ENCODE assay signal across 22 mouse cellular contexts in the genomic region with DNA sequence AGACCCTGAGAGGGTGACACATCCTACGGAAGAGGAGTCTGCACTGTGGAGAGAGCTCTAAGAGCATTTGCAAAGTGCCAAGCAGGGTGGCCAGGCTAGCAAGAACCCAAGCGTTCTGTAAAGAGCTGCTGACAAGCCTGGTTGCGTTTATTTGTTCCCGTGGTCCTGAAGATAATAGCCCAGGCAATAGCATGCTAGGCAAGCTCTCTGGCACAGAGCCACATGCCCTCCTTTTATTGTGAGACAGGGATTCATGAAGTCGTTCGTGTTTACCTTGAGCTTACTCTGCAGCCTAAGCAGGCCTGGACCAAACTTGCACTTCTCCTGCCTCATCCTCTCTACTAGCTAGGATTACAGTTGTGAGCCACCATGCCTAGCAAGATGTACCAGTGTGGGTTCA.
A peak's percentile ranks its signal among the peaks of the same experiment; 100 is the strongest.
DNase-seq lines count a peak whose midpoint lies in the region; ATAC-seq and TF ChIP-seq lines count a peak whose summit lies in the region.
"Had no signal": no experiment of that assay in that cellular context is flagged by ENCODE, and none has a peak within 500 bp of the region (broad histone marks: within the 10 kb centered on the region; RNA-seq: fewer than 3 reads in every experiment).

No protein-coding gene starts in this region.

- H3K36me3 ChIP-seq in embryonic facial prominence, embryonic 14.5 days (ENCODE audit: control insufficient read depth, insufficient read depth, low read length), result no peaks in the 10 kb centered on the region
- H3K36me3 ChIP-seq in embryonic facial prominence, embryonic 10.5 days (replicated peaks), result no peaks in the 10 kb centered on the region
- H3K36me3 ChIP-seq in heart, postnatal 0 days (replicated peaks; ENCODE audit: control insufficient read depth, insufficient read depth, low read length), result no peaks in the 10 kb centered on the region
- H3K36me3 ChIP-seq in neural tube, embryonic 13.5 days, result no peaks in the 10 kb centered on the region
- H3K36me3 ChIP-seq in neural tube, embryonic 15.5 days, result no peaks in the 10 kb centered on the region
- H3K36me3 ChIP-seq: forebrain, embryonic 12.5 days; heart, embryonic 10.5 days; heart, embryonic 15.5 days; hindbrain, embryonic 12.5 days had no signal

- DNase-seq in embryonic facial prominence, embryonic 14.5 days (ENCODE audit: low spot score), result peak; percentile 63
- no peak for DNase-seq in embryonic facial prominence, embryonic 10.5 days (ENCODE audit: low spot score)
- DNase-seq in heart, postnatal 0 days (ENCODE audit: low spot score), result peak; percentile 30
- DNase-seq in heart, postnatal 25 days (ENCODE audit: low spot score), result no peak
- DNase-seq in embryo, embryonic 10.5 days (ENCODE audit: low spot score), result no peak
- DNase-seq: adrenal gland, postnatal 25 days; cerebellum, adult 11 months; cerebellum, adult 8-10 months; cerebellum, postnatal 25 days; gastrocnemius, postnatal 36 days; heart, adult 11 months; heart, postnatal 36 days; kidney, adult 11 months had no signal

- no peak overlapping the region for H3K27ac ChIP-seq in embryonic facial prominence, embryonic 14.5 days (replicated peaks; ENCODE audit: low read depth, low read length)
- no peak overlapping the region for H3K27ac ChIP-seq in embryonic facial prominence, embryonic 10.5 days (replicated peaks)
- no peak overlapping the region for H3K27ac ChIP-seq in heart, postnatal 0 days (ENCODE audit: low read depth)
- H3K27ac ChIP-seq in neural tube, embryonic 13.5 days (replicated peaks), result no peak overlapping the region; the same call in 1 of the 2 replicates
- no peak overlapping the region for H3K27ac ChIP-seq in neural tube, embryonic 15.5 days (replicated peaks)
- H3K27ac ChIP-seq: forebrain, embryonic 12.5 days; heart, embryonic 10.5 days; heart, embryonic 15.5 days; hindbrain, embryonic 12.5 days had no signal

- no peak overlapping the region for H3K4me3 ChIP-seq in embryonic facial prominence, embryonic 14.5 days (ENCODE audit: low read depth, low read length)
- H3K4me3 ChIP-seq in embryonic facial prominence, embryonic 10.5 days, result no peak overlapping the region
- H3K4me3 ChIP-seq in heart, postnatal 0 days (ENCODE audit: low read depth, low read length), result no peak overlapping the region
- H3K4me3 ChIP-seq in neural tube, embryonic 13.5 days, result no peak overlapping the region
- no peak overlapping the region for H3K4me3 ChIP-seq in neural tube, embryonic 15.5 days (replicated peaks)
- H3K4me3 ChIP-seq: forebrain, embryonic 12.5 days; heart, embryonic 10.5 days; heart, embryonic 15.5 days; hindbrain, embryonic 12.5 days had no signal

- intact Hi-C loops in heart, postnatal 25 days (cut with DNase I), result no loop called here

- no peak overlapping the region for H3K9ac ChIP-seq in embryonic facial prominence, embryonic 14.5 days (ENCODE audit: low read depth, low read length)
- H3K9ac ChIP-seq in heart, postnatal 0 days (replicated peaks; ENCODE audit: low read depth, low read length), result no peak overlapping the region
- no peak overlapping the region for H3K9ac ChIP-seq in neural tube, embryonic 13.5 days
- H3K9ac ChIP-seq in neural tube, embryonic 15.5 days (replicated peaks), result no peak overlapping the region
- H3K9ac ChIP-seq: forebrain, embryonic 12.5 days; heart, embryonic 15.5 days; hindbrain, embryonic 12.5 days had no signal

- no peak overlapping the region for H3K4me2 ChIP-seq in embryonic facial prominence, embryonic 14.5 days (ENCODE audit: low read depth, low read length)
- no peak overlapping the region for H3K4me2 ChIP-seq in heart, postnatal 0 days (ENCODE audit: low read depth, low read length)
- H3K4me2 ChIP-seq in neural tube, embryonic 13.5 days, result no peak overlapping the region
- H3K4me2 ChIP-seq in neural tube, embryonic 15.5 days, result no peak overlapping the region
- H3K4me2 ChIP-seq: forebrain, embryonic 12.5 days; heart, embryonic 15.5 days; hindbrain, embryonic 12.5 days had no signal

- 62% methylated on average over 6 of the region's 6 CpGs for WGBS in embryonic facial prominence, embryonic 14.5 days
- 74% methylated on average over 6 of the region's 6 CpGs for WGBS in embryonic facial prominence, embryonic 10.5 days
- WGBS in heart, postnatal 0 days, result 23% methylated on average over 6 of the region's 6 CpGs
- WGBS in neural tube, embryonic 13.5 days, result 30% methylated on average over 6 of the region's 6 CpGs
- 28% methylated on average over 6 of the region's 6 CpGs for WGBS in neural tube, embryonic 15.5 days

- no peaks in the 10 kb centered on the region for H3K9me3 ChIP-seq in embryonic facial prominence, embryonic 14.5 days (ENCODE audit: control insufficient read depth, low read length)
- no peaks in the 10 kb centered on the region for H3K9me3 ChIP-seq in embryonic facial prominence, embryonic 10.5 days
- H3K9me3 ChIP-seq in heart, postnatal 0 days (replicated peaks; ENCODE audit: control insufficient read depth, low read length), result no peaks in the 10 kb centered on the region
- no peaks in the 10 kb centered on the region for H3K9me3 ChIP-seq in neural tube, embryonic 13.5 days
- H3K9me3 ChIP-seq in neural tube, embryonic 15.5 days (replicated peaks), result no peaks in the 10 kb centered on the region
- H3K9me3 ChIP-seq: forebrain, embryonic 12.5 days; heart, embryonic 10.5 days; heart, embryonic 15.5 days; hindbrain, embryonic 12.5 days had no signal

- TF ChIP-seq EP300 in heart, postnatal 0 days (IDR thresholded peaks at IDR 0.05; ENCODE audit: low read depth), result no peak

- no peak for TF ChIP-seq CTCF in heart, postnatal 0 days (IDR thresholded peaks at IDR 0.05; ENCODE audit: low read depth)

- peaks cover 8% of the 10 kb centered on the region; the same call in 1 of the 2 replicates for H3K4me1 ChIP-seq in embryonic facial prominence, embryonic 14.5 days (ENCODE audit: control insufficient read depth, insufficient read depth, low read length)
- H3K4me1 ChIP-seq in embryonic facial prominence, embryonic 10.5 days, result no peaks in the 10 kb centered on the region
- no peaks in the 10 kb centered on the region for H3K4me1 ChIP-seq in heart, postnatal 0 days (ENCODE audit: control insufficient read depth, insufficient read depth)
- H3K4me1 ChIP-seq in neural tube, embryonic 13.5 days (replicated peaks), result peaks cover 55% of the 10 kb centered on the region
- H3K4me1 ChIP-seq in neural tube, embryonic 15.5 days, result peaks cover 28% of the 10 kb centered on the region

- no peak for ATAC-seq in embryonic facial prominence, embryonic 14.5 days (ENCODE audit: low read depth)
- ATAC-seq in heart, postnatal 0 days (ENCODE audit: insufficient read depth, low read depth), result no peak
- ATAC-seq in neural tube, embryonic 13.5 days (ENCODE audit: low read depth), result 0 out of 2 replicates have a peak, but pooled peaks have one; percentile 20
- ATAC-seq in neural tube, embryonic 15.5 days (ENCODE audit: low FRiP score), result no peak
- ATAC-seq: activated CD4-positive, CD25-positive, alpha-beta regulatory T cell, adult 4 months; hindbrain, embryonic 16.5 days; Patski had no signal

- H3K27me3 ChIP-seq in embryonic facial prominence, embryonic 14.5 days (replicated peaks; ENCODE audit: control insufficient read depth, insufficient read depth, low read length), result no peaks in the 10 kb centered on the region
- 0 out of 2 replicates have a peak, but pooled peaks cover 7% of the 10 kb centered on the region for H3K27me3 ChIP-seq in embryonic facial prominence, embryonic 10.5 days (replicated peaks; ENCODE audit: low read depth, poor library complexity, severe bottlenecking)
- peaks cover 4% of the 10 kb centered on the region; the same call in 1 of the 2 replicates for H3K27me3 ChIP-seq in heart, postnatal 0 days (ENCODE audit: control insufficient read depth, insufficient read depth, low read length)
- no peaks in the 10 kb centered on the region for H3K27me3 ChIP-seq in neural tube, embryonic 13.5 days
- H3K27me3 ChIP-seq in neural tube, embryonic 15.5 days (replicated peaks), result no peaks in the 10 kb centered on the region
- H3K27me3 ChIP-seq: heart, embryonic 15.5 days; hindbrain, embryonic 12.5 days; Patski had no signal

Comparison
In these comparisons a context has a peak if more than half of its experiments do, and no peak if none do; other contexts are left out.
1. DNase-seq: peak in embryonic facial prominence, embryonic 14.5 days (single experiment) and heart, postnatal 0 days (single experiment); none in embryonic facial prominence, embryonic 10.5 days (single experiment), heart, postnatal 25 days (single experiment) and embryo, embryonic 10.5 days (single experiment).